Mouse (Mus musculus): Measurements from ENCODE around the gene Zc3h8.

Zc3h8 gene

DNA sequence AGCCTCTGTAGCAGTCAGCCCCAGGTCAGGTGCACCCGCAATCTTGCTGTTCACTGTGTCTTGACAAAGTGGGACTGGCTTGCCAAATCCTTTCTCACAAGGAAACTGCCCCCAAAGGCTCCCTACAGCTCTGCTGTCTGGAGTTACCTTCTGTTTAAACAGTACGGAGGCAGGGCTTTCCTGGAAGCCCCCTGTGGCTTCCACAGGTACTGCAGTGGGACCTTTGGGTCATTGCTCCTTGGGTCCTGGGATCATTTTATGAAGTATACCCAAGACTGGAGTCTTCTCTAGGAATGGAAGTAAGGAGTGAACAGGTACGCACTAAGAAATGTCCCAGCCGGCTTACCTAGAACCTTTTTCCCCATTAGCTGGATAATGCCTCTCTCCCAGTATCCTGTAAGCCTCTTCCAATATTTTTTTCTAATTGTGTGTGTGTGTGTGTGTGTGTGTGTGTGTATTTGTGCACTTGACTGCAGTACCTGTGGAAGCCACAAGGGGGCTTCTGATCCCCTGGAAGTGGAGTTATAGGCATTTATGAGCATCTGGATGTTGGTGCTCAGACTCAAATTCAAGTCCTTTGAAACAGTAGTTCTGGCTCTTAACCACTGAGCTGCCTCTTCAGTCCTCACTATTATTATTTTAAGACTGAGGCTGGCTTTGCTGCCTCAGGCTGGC lies 53.1 kb downstream of the Zc3h8 start:
- no peak for DNase-seq (ENCODE audit: low spot score in 2 of 2)

DNA sequence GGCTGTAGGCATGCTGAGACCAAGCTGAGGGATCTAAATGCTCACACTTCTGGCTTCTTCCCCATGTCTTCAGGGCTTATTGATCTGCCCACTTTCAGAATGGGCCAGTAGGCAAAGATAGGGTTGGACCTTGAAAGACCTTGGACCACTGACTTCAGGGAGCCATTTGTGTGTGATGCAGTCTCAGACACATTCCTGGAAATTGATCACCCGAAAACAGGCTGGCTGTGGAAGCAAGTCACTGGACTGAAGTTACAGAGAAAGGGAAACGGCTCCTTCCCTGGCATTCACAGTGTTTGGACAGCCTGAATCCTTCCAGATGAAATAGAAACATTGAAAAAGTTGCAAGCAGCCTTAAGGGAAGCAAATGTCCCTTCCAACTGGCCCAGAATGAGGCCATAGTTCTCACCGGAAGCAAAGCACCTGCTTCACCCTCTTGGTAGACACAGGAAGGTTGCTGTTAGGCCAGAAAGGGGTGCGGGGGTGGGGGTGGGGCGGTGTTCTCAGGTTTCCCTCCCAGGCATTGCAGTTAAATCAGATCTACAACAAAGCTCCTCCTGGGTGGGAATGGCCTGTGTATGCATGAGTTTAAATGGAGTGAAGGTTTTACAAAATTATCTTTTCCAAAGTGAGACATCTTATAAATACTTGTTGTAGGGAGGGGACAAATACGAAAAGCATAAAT lies 55.9 kb downstream of the Zc3h8 start:
- DNase-seq (ENCODE audit: low spot score in 2 of 2): no peak

DNA sequence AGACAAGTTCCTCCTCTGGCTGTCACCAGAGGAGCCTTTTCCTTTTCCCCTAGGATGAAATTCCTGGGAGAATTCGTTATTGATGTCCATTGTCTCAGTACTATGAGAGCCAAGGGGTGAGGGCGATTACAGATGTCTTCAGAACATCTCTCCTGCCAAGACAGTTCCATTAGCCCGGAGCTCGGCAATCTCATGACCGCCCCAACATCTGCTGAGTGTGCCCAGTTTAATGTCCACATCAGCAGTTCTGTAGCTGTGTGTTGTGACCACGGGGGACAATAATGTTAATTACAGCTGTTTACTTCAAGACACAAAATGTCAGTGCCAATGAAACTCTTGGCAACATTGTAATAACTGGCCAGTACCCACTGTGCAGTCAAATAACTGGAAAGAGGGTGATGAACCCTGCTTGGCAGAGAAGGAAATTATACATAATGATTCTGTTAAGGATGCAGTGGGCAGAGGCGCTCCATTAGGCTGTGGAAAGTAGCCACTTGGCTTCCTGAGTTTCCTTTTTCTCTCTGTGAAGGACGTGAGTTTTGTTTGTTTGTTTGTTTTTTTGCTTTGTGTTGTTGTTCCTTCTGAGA lies 58.6 kb downstream of the Zc3h8 start:
- no peak for DNase-seq (ENCODE audit: low spot score in 2 of 2)

DNA sequence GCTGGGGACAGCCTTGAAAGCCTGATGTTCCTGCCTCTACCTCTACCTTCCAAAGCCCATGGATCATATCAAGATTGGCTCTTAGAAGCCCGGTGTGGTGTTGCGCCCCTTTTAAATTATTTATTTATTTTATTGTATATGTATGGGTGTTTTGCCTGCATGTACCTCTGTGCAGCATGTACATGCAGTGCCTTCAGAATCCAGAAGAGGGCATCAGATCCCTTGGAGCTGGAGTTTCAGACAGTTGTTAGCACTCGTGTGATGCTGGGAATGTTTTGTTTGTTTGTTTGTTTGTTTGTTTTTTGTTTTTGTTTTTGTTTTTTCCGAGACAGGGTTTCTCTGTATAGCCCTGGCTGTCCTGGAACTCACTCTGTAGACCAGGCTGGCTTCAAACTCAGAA lies 62.6 kb downstream of the Zc3h8 start:
- no peak for DNase-seq (ENCODE audit: low spot score in 2 of 2)

Measured in spleen, postnatal 4 days (tissue).